Mouse (Mus musculus): Measurements from ENCODE around the gene Dnajc8.

DNA sequence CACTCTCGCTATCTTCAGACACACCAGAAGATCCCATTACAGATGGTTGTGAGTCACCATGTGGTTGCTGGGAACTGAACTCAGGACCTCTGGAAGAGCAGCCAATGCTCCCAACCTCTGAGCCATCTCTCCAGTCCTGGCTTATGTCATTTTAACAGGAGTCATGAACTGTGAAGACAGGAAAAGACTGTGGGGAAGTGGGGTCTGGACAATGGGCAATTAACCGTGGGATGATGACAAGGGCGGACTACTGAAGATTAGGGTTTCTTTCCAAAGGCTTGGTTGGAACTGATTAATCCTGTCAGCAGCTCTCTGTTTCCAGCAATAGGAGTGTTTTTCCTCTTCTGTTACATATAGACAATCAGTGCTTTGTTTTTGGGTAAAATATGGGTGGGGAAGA lies 64.4 kb downstream of the Dnajc8 start:
- TF ChIP-seq MAFK (IDR thresholded peaks at IDR 0.05; ENCODE audit: insufficient read depth, low read depth, low read length) (no peak), CHD2 (IDR thresholded peaks at IDR 0.05; ENCODE audit: low read depth, low read length) (no peak), ZC3H11A (IDR thresholded peaks at IDR 0.05; ENCODE audit: borderline replicate concordance, low read depth, low read length) (no peak), ZNF384 (IDR thresholded peaks at IDR 0.05; ENCODE audit: low read depth, low read length) (no peak), HCFC1 (IDR thresholded peaks at IDR 0.05; ENCODE audit: borderline replicate concordance, insufficient read depth, low read length) (no peak)

All from ES-E14 (cell line).